Mouse (Mus musculus): ENCODE measurements around the gene Txndc2. TPM values are rescaled to one million over a fixed set of nuclear protein-coding genes. Genes with fewer than 3 reads are reported as not detected.

Gene Txndc2
- polyA plus RNA-seq, 1 experiment from 2014 or later, result not detected

DNA sequence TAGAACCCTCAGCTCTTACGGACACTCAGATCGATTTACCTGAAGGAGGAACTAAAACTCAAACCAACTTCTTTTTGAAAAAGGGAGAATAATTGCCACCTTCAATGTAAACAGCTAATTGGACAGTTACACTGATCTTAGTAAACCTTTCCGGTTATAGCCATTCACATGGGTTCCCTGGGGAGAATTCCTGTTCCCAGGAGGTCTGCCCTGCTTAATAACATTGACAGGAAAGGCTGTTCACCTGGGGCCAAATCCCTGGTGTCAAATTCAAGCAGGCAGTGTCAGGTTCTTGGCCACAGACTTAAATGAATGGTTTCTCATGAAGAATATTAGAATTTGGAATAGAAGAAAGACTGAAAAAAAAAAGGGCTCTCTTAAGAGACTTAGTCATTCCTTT is 34.0 kb upstream of the Txndc2 start:
- ATAC-seq (ENCODE audit: low FRiP score) (no peak), DNase-seq (ENCODE audit: low spot score) (no peak)
- Histone ChIP-seq H3K27me3 (ENCODE audit: control insufficient read depth, insufficient read depth, low read length) (no peaks in the 10 kb centered on the region), H3K4me3 (ENCODE audit: low read depth, low read length) (no peak overlapping the region), H3K36me3 (ENCODE audit: control insufficient read depth, insufficient read depth, low read length) (no peaks in the 10 kb centered on the region), H3K9ac (ENCODE audit: low read depth, low read length) (no peak overlapping the region), H3K9me3 (ENCODE audit: control insufficient read depth, low read length) (no peaks in the 10 kb centered on the region), H3K4me2 (replicated peaks; ENCODE audit: low read depth, low read length) (no peak overlapping the region), H3K27ac (ENCODE audit: low read depth, low read length) (no peak overlapping the region), H3K4me1 (replicated peaks; ENCODE audit: control insufficient read depth, insufficient read depth, low read length) (no peaks in the 10 kb centered on the region)
- 85% methylated on average over 3 of the region's 3 CpGs for WGBS

GRCm38 (mm10) chr17:65674710-65675171 is 32.8 kb upstream of the Txndc2 start:
- Histone ChIP-seq H3K9me3 (ENCODE audit: control insufficient read depth, low read length) (no peaks in the 10 kb centered on the region), H3K4me2 (replicated peaks; ENCODE audit: low read depth, low read length) (no peak overlapping the region), H3K9ac (ENCODE audit: low read depth, low read length) (no peak overlapping the region), H3K36me3 (ENCODE audit: control insufficient read depth, insufficient read depth, low read length) (no peaks in the 10 kb centered on the region), H3K27ac (ENCODE audit: low read depth, low read length) (no peak overlapping the region), H3K4me1 (replicated peaks; ENCODE audit: control insufficient read depth, insufficient read depth, low read length) (no peaks in the 10 kb centered on the region), H3K4me3 (ENCODE audit: low read depth, low read length) (no peak overlapping the region), H3K27me3 (ENCODE audit: control insufficient read depth, insufficient read depth, low read length) (no peaks in the 10 kb centered on the region)
- 69% methylated on average over 1 of the region's 1 CpGs for WGBS
- DNase-seq (ENCODE audit: low spot score) (no peak), ATAC-seq (ENCODE audit: low FRiP score) (no peak)

- Histone ChIP-seq H3K9me3 (ENCODE audit: control insufficient read depth, low read length) (no peaks in the 10 kb centered on the region), H3K27ac (ENCODE audit: low read depth, low read length) (no peak overlapping the region), H3K4me3 (ENCODE audit: low read depth, low read length) (no peak overlapping the region), H3K36me3 (ENCODE audit: control insufficient read depth, insufficient read depth, low read length) (no peaks in the 10 kb centered on the region), H3K4me2 (replicated peaks; ENCODE audit: low read depth, low read length) (no peak overlapping the region), H3K9ac (ENCODE audit: low read depth, low read length) (no peak overlapping the region), H3K27me3 (ENCODE audit: control insufficient read depth, insufficient read depth, low read length) (no peaks in the 10 kb centered on the region), H3K4me1 (replicated peaks; ENCODE audit: control insufficient read depth, insufficient read depth, low read length) (no peaks in the 10 kb centered on the region)
- DNase-seq (ENCODE audit: low spot score), result no peak
- ATAC-seq (ENCODE audit: low FRiP score), result no peak
- WGBS, result 93% methylated on average over 7 of the region's 7 CpGs
These were observed 31.0 kb upstream of the Txndc2 start for GRCm38 (mm10) chr17:65672926-65673325.

- H3K4me2 ChIP-seq (replicated peaks; ENCODE audit: low read depth, low read length), result no peak overlapping the region
- no peaks in the 10 kb centered on the region for H3K9me3 ChIP-seq (ENCODE audit: control insufficient read depth, low read length)
- whole genome bisulfite sequencing, result 88% methylated on average over 4 of the region's 4 CpGs
- no peaks in the 10 kb centered on the region for H3K4me1 ChIP-seq (replicated peaks; ENCODE audit: control insufficient read depth, insufficient read depth, low read length)
- ATAC-seq (ENCODE audit: low FRiP score) (no peak), DNase-seq (ENCODE audit: low spot score) (no peak)
- no peaks in the 10 kb centered on the region for H3K36me3 ChIP-seq (ENCODE audit: control insufficient read depth, insufficient read depth, low read length)
- no peaks in the 10 kb centered on the region for H3K27me3 ChIP-seq (ENCODE audit: control insufficient read depth, insufficient read depth, low read length)
- no peak overlapping the region for H3K27ac ChIP-seq (ENCODE audit: low read depth, low read length)
- H3K4me3 ChIP-seq (ENCODE audit: low read depth, low read length), result no peak overlapping the region
- H3K9ac ChIP-seq (ENCODE audit: low read depth, low read length), result no peak overlapping the region
These were observed 27.1 kb upstream of the Txndc2 start for GRCm38 (mm10) chr17:65669061-65669460.

GRCm38 (mm10) chr17:65667792-65668191 is 25.8 kb upstream of the Txndc2 start:
- Histone ChIP-seq H3K4me1 (replicated peaks; ENCODE audit: control insufficient read depth, insufficient read depth, low read length) (no peaks in the 10 kb centered on the region), H3K27me3 (ENCODE audit: control insufficient read depth, insufficient read depth, low read length) (no peaks in the 10 kb centered on the region), H3K27ac (ENCODE audit: low read depth, low read length) (no peak overlapping the region), H3K36me3 (ENCODE audit: control insufficient read depth, insufficient read depth, low read length) (no peaks in the 10 kb centered on the region), H3K9me3 (ENCODE audit: control insufficient read depth, low read length) (no peaks in the 10 kb centered on the region), H3K4me3 (ENCODE audit: low read depth, low read length) (no peak overlapping the region), H3K4me2 (replicated peaks; ENCODE audit: low read depth, low read length) (no peak overlapping the region), H3K9ac (ENCODE audit: low read depth, low read length) (no peak overlapping the region)
- ATAC-seq (ENCODE audit: low FRiP score), result no peak
- no peak for DNase-seq (ENCODE audit: low spot score)
- WGBS, result 87% methylated on average over 14 of the region's 14 CpGs

DNA sequence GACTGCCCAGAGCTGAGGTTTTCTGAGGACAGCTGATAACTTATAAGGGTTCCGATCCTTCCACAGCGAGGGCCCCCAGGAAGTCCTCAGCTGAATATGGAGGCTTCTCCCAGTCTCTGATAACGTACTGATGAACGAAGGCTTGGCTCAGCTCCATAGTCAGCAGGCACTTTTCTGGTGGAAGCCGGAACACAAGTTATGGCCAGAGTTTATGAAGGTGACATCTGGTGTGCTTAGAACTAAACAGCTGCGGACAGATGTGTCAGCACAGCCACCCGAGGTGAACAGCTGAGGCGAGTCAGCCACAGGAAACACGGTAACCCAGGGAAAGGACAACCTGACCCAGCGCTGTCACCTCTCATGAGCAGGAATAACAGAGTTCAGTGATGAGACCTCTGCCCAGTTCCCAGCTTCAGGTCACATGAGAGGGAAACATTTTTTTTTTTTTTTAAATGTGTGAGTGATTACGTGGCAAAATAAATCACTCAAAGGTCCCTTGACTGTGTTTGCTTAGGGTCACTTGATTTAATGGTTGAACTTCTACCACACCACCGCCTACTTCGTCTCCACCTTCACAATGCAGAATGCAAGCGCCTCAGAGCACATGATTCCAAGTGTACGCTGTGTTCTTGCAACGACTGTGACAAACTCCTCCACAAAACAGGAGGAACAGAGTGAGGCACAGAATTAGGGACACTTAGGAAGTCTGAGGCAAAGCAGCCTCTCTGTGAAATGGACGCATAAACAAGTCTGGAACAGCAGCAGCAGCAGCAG is 24.6 kb upstream of the Txndc2 start:
- Histone ChIP-seq H3K4me2 (replicated peaks; ENCODE audit: low read depth, low read length) (no peak overlapping the region), H3K9me3 (ENCODE audit: control insufficient read depth, low read length) (no peaks in the 10 kb centered on the region), H3K9ac (ENCODE audit: low read depth, low read length) (no peak overlapping the region), H3K4me1 (replicated peaks; ENCODE audit: control insufficient read depth, insufficient read depth, low read length) (no peaks in the 10 kb centered on the region), H3K27ac (ENCODE audit: low read depth, low read length) (no peak overlapping the region), H3K4me3 (ENCODE audit: low read depth, low read length) (no peak overlapping the region), H3K27me3 (ENCODE audit: control insufficient read depth, insufficient read depth, low read length) (no peaks in the 10 kb centered on the region), H3K36me3 (ENCODE audit: control insufficient read depth, insufficient read depth, low read length) (no peaks in the 10 kb centered on the region)
- ATAC-seq (ENCODE audit: low FRiP score) (no peak), DNase-seq (ENCODE audit: low spot score) (no peak)
- WGBS, result 84% methylated on average over 17 of the region's 17 CpGs

DNA sequence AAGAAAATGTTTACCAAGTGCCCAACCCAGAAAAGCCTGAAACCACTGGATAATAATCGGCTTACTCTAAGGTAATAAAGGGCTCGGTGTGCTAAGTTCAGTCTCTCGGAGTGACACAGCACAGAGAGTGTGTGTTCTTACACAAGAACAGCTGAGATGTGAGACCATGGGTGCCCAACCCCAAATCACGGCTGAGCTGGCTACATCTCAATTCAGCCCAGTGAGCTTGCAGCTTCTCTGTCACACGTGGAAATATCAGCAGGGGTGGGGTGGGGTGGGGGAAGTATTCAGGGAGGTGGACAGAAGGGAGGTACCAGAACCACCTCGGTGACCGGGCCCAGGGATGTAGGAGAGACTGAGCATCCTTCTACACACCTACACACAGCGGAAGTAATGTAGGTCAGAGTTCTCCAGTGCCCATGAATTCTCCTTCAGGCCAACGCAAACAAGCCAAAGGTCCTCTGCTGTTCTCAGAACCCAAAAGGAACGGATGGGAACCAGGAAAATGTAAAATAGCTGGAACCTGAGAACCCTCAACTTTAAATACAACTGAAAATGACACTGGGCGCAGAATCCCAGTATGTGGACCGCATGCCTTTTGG is 23.9 kb upstream of the Txndc2 start:
- 93% methylated on average over 12 of the region's 12 CpGs for WGBS
- no peak overlapping the region for H3K4me3 ChIP-seq (ENCODE audit: low read depth, low read length)
- no peaks in the 10 kb centered on the region for H3K4me1 ChIP-seq (replicated peaks; ENCODE audit: control insufficient read depth, insufficient read depth, low read length)
- H3K36me3 ChIP-seq (ENCODE audit: control insufficient read depth, insufficient read depth, low read length), result no peaks in the 10 kb centered on the region
- H3K9me3 ChIP-seq (ENCODE audit: control insufficient read depth, low read length), result no peaks in the 10 kb centered on the region
- no peak overlapping the region for H3K9ac ChIP-seq (ENCODE audit: low read depth, low read length)
- no peak overlapping the region for H3K27ac ChIP-seq (ENCODE audit: low read depth, low read length)
- ATAC-seq (ENCODE audit: low FRiP score) (no peak), DNase-seq (ENCODE audit: low spot score) (no peak)
- no peaks in the 10 kb centered on the region for H3K27me3 ChIP-seq (ENCODE audit: control insufficient read depth, insufficient read depth, low read length)
- no peak overlapping the region for H3K4me2 ChIP-seq (replicated peaks; ENCODE audit: low read depth, low read length)

DNA sequence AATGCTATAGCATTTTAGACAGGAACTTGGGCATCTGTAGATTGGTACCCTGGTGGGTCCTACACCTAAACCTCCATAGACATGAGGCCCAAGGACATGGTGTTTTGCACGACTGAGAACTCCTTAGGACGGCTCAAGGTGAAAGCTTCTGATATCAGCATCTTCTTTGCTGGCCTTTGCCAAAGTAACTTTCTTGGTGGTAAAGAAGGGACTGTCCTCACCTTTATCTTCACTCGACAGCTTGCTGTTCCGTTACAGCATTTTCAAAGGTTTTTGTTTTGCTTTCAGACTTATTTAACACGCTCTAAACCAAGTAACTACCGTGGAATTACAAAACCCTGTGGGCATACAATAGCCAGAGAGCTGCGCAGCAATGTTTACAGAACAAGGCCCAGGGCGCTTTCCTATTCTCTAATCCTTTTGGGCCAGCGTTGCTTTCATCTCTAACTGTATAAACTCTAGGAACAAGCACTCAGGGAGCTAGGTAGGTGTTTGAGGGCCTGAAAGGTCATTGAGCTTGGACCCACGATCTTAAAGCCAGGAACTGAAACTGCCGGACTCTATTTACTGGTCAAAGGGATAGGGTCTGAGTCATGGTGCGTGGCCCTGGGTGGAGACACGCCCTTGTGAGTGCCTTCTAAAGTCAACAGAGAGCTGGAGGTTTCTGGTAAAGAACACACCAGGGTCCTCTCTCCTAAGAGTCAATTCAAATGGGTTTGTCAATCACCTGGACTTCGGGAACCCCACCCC is 21.5 kb upstream of the Txndc2 start:
- Histone ChIP-seq H3K36me3 (ENCODE audit: control insufficient read depth, insufficient read depth, low read length) (no peaks in the 10 kb centered on the region), H3K9me3 (ENCODE audit: control insufficient read depth, low read length) (no peaks in the 10 kb centered on the region), H3K4me3 (ENCODE audit: low read depth, low read length) (no peak overlapping the region), H3K9ac (ENCODE audit: low read depth, low read length) (no peak overlapping the region), H3K4me2 (replicated peaks; ENCODE audit: low read depth, low read length) (no peak overlapping the region), H3K27me3 (ENCODE audit: control insufficient read depth, insufficient read depth, low read length) (no peaks in the 10 kb centered on the region), H3K4me1 (replicated peaks; ENCODE audit: control insufficient read depth, insufficient read depth, low read length) (no peaks in the 10 kb centered on the region), H3K27ac (ENCODE audit: low read depth, low read length) (no peak overlapping the region)
- ATAC-seq (ENCODE audit: low FRiP score) (no peak), DNase-seq (ENCODE audit: low spot score) (no peak)
- 82% methylated on average over 14 of the region's 14 CpGs for WGBS

Data from hindbrain, embryonic 11.5 days (tissue).